Mouse (Mus musculus): ENCODE data around the gene Selenoh. TPM values are rescaled to one million over a fixed set of nuclear protein-coding genes. Genes with fewer than 3 reads are reported as not detected.

Gene Selenoh
- 10 to 100 TPM; 21.8 to 28.0 TPM for total RNA-seq (2021)
- 18.0 and 19.6 TPM in 2 replicates for polyA plus RNA-seq (2012; rRNA removed)
- long read RNA-seq, transcript Selenoh-203 (4 exons, 747 nt), result major isoform, 14 of 17 reads
- long read RNA-seq, partial matches to known transcripts, result 2 of 17 reads
- long read RNA-seq, other reads (novel, unspliced or antisense), result 0 of 17 reads

GRCm38 (mm10) chr2:84670569-84670933 is at the start of gene Selenoh:
TSS of gene Selenoh (minus strand) at chr2:84670770.
- peak; percentile 82 to 85 for DNase-seq
- no peaks in the 10 kb centered on the region for H3K27me3 ChIP-seq (ENCODE audit: control insufficient read depth, insufficient read depth, low read length)
- peak within 1 kb of the TSS; percentile 85 for H3K9ac ChIP-seq (ENCODE audit: low read depth, low read length)
- peaks cover 6% of the 10 kb centered on the region; the same call in 1 of the 2 replicates for H3K36me3 ChIP-seq (ENCODE audit: control insufficient read depth, insufficient read depth, low read length)
- no peak for TF ChIP-seq CTCF (IDR thresholded peaks at IDR 0.05)
- TF ChIP-seq EP300 (IDR thresholded peaks at IDR 0.05; ENCODE audit: insufficient read depth, low read depth, low read length), result peak; percentile 72
- peak; percentile 80 for TF ChIP-seq POLR2A (IDR thresholded peaks at IDR 0.05; ENCODE audit: insufficient read depth, low read depth, low read length)
- WGBS, result under 1% methylated on average over 20 of the region's 20 CpGs
- intact Hi-C loops (cut with DNase I), result no loop called here
- peak within 1 kb of the TSS; percentile 88 for H3K27ac ChIP-seq
- H3K4me3 ChIP-seq, result peak within 1 kb of the TSS; percentile 96
- H3K79me2 ChIP-seq (replicated peaks; ENCODE audit: control insufficient read depth, insufficient read depth, low read length), result no peaks in the 10 kb centered on the region
- no peaks in the 10 kb centered on the region; the same call in 1 of the 2 replicates for H3K4me1 ChIP-seq (ENCODE audit: control insufficient read depth, insufficient read depth, low read length)

DNA sequence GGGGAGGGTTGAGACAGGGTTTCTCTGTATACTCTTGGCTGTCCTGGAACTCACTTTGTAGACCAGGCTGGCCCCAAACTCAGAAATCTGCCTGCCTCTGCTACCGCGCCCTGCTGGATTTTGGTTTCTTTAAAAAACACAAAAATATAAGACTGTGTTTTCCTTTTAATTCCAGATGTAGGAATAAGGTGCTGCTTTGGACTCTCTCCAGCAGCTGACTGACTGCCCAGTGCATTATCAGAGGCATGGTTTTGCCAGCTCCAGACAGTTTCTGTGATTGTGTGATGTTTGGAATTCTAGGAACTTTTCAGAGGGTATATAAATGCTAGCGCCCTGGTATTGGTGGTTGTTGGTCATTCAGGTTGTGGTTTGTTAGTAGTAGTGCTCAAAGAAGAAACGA is 46.8 kb upstream of the Selenoh start:
- Histone ChIP-seq H3K9ac (ENCODE audit: low read depth, low read length) (no peak overlapping the region), H3K27ac (peak overlapping the region; percentile 99), H3K27me3 (ENCODE audit: control insufficient read depth, insufficient read depth, low read length) (no peaks in the 10 kb centered on the region), H3K36me3 (ENCODE audit: control insufficient read depth, insufficient read depth, low read length) (peaks cover 2% of the 10 kb centered on the region), H3K4me1 (ENCODE audit: control insufficient read depth, insufficient read depth, low read length) (peaks cover 2% of the 10 kb centered on the region), H3K4me3 (no peak overlapping the region), H3K79me2 (replicated peaks; ENCODE audit: control insufficient read depth, insufficient read depth, low read length) (no peaks in the 10 kb centered on the region)
- TF ChIP-seq EP300 (IDR thresholded peaks at IDR 0.05; ENCODE audit: insufficient read depth, low read depth, low read length) (no peak), CTCF (IDR thresholded peaks at IDR 0.05) (no peak), POLR2A (IDR thresholded peaks at IDR 0.05; ENCODE audit: insufficient read depth, low read depth, low read length) (no peak)
- intact Hi-C loops (cut with DNase I), result no loop called here
- 78% methylated on average over 4 of the region's 4 CpGs for WGBS
- DNase-seq, result no peak

DNA sequence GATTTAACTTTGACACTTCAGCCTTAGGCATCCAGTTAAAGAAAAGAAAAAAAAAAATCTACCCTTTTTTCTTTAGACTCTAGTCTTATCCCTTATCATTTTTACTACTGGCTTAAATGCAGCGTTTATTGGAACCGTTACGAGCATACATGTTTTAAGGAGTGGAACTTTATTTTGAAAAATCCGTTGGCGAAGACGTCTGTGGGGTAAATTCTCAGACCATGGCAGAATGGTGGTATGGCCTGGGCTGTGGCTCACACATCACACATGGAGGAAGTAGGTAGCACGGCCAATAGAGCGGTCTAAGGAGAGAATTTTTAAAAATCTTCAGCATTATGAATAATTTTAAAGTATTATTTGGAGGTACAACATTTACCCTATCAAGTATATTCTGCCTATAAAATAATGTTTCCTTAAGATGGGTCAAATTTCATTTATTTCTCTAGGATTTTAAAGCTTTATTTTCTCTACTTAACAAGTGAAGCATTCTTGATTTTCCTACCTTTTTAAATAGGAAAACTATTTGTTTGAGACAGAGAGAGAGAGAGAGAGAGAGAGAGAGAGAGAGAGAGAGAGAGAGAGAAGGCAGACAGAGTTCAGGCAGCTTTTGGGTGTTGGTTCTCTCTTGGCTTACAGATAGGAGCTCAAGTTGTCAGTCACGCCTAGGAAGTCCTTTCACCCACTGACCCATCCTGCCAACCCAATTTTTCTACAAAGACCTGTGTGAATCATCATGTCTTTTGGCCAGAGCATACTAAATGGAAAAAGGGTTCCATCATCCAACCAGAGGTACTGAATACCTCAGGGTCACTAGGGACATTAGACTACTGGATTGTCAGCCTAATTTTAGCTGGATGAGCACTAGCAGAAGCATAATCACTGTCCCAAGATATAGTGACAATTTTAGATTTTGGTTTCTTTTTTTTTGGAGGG is 46.1 kb upstream of the Selenoh start:
- Histone ChIP-seq H3K36me3 (ENCODE audit: control insufficient read depth, insufficient read depth, low read length) (peaks cover 2% of the 10 kb centered on the region), H3K4me1 (ENCODE audit: control insufficient read depth, insufficient read depth, low read length) (peaks cover 2% of the 10 kb centered on the region), H3K79me2 (replicated peaks; ENCODE audit: control insufficient read depth, insufficient read depth, low read length) (no peaks in the 10 kb centered on the region), H3K4me3 (peak overlapping the region; percentile 97), H3K27me3 (ENCODE audit: control insufficient read depth, insufficient read depth, low read length) (no peaks in the 10 kb centered on the region), H3K9ac (ENCODE audit: low read depth, low read length) (peak overlapping the region; percentile 82), H3K27ac (peak overlapping the region; percentile 99)
- intact Hi-C loops (cut with DNase I), result loop anchor here (1.0 kb wide), 1 partner anchor 11 kb away; the partner anchor contains the start of gene Clp1
- WGBS, result 14% methylated on average over 9 of the region's 9 CpGs
- TF ChIP-seq EP300 (IDR thresholded peaks at IDR 0.05; ENCODE audit: insufficient read depth, low read depth, low read length), result no peak
- TF ChIP-seq POLR2A (IDR thresholded peaks at IDR 0.05; ENCODE audit: insufficient read depth, low read depth, low read length), result no peak
- DNase-seq, result no peak

GRCm38 (mm10) chr2:84715562-84716361 is 45.2 kb upstream of the Selenoh start:
- DNase-seq, result peak in 1 of 2 experiments; percentile 81
- H3K79me2 ChIP-seq (replicated peaks; ENCODE audit: control insufficient read depth, insufficient read depth, low read length), result no peaks in the 10 kb centered on the region
- H3K9ac ChIP-seq (ENCODE audit: low read depth, low read length), result peak overlapping the region; percentile 82
- H3K36me3 ChIP-seq (ENCODE audit: control insufficient read depth, insufficient read depth, low read length), result peaks cover 5% of the 10 kb centered on the region
- under 1% methylated on average over 33 of the region's 33 CpGs for WGBS
- no peak for TF ChIP-seq CTCF (IDR thresholded peaks at IDR 0.05)
- no peak for TF ChIP-seq EP300 (IDR thresholded peaks at IDR 0.05; ENCODE audit: insufficient read depth, low read depth, low read length)
- TF ChIP-seq POLR2A (IDR thresholded peaks at IDR 0.05; ENCODE audit: insufficient read depth, low read depth, low read length), result no peak; the same call in none of the 2 replicates
- peaks cover 2% of the 10 kb centered on the region for H3K4me1 ChIP-seq (ENCODE audit: control insufficient read depth, insufficient read depth, low read length)
- peak overlapping the region; percentile 97 for H3K4me3 ChIP-seq
- H3K27me3 ChIP-seq (ENCODE audit: control insufficient read depth, insufficient read depth, low read length), result no peaks in the 10 kb centered on the region
- H3K27ac ChIP-seq, result peak overlapping the region; percentile 99
- intact Hi-C loops (cut with DNase I), result loop anchor here (1.0 to 2.0 kb wide), 2 partner anchors 12 to 37 kb away; partner anchors contain the start of genes Clp1, Gm28635, Med19 and Tmx2

- under 1% methylated on average over 103 of the region's 107 CpGs for WGBS
- TF ChIP-seq EP300 (IDR thresholded peaks at IDR 0.05; ENCODE audit: insufficient read depth, low read depth, low read length) (0 out of 2 replicates have a peak, but pooled peaks have one; percentile 9), CTCF (IDR thresholded peaks at IDR 0.05) (no peak), POLR2A (IDR thresholded peaks at IDR 0.05; ENCODE audit: insufficient read depth, low read depth, low read length) (peak; percentile 95)
- DNase-seq, result peak; percentile 98 to 99
- Histone ChIP-seq H3K79me2 (replicated peaks; ENCODE audit: control insufficient read depth, insufficient read depth, low read length) (peaks cover 1% of the 10 kb centered on the region; the same call in 1 of the 2 replicates), H3K9ac (ENCODE audit: low read depth, low read length) (peak within 1 kb of the TSS; percentile 95), H3K4me3 (peak within 1 kb of the TSS; percentile 97), H3K4me1 (ENCODE audit: control insufficient read depth, insufficient read depth, low read length) (peaks cover 2% of the 10 kb centered on the region), H3K36me3 (ENCODE audit: control insufficient read depth, insufficient read depth, low read length) (peaks cover 8% of the 10 kb centered on the region), H3K27me3 (ENCODE audit: control insufficient read depth, insufficient read depth, low read length) (no peaks in the 10 kb centered on the region), H3K27ac (peak within 1 kb of the TSS; percentile 99)
- intact Hi-C loops (cut with DNase I), result loop anchor here (2.0 kb wide), 1 partner anchor 36 kb away; the partner anchor contains the start of genes Gm28635, Med19 and Tmx2
Measured at GRCm38 (mm10) chr2:84714811-84715561, 44.4 kb upstream of the Selenoh start, which contains the start of gene Zdhhc5. TSS of gene Zdhhc5 (minus strand) at chr2:84715180.

Data from heart, adult 2 months (tissue).